Mouse (Mus musculus): ENCODE measurements around the gene Rnf227. TPM values are rescaled to one million over a fixed set of nuclear protein-coding genes. Genes with fewer than 3 reads are reported as not detected.
"Not testable (repeated sequence)": the region's sequence is repeated elsewhere in the genome, so short reads cannot be mapped to it uniquely, and the experiment has no call there.

Rnf227 gene
- polyA plus RNA-seq, 1 experiment: 135 TPM

DNA sequence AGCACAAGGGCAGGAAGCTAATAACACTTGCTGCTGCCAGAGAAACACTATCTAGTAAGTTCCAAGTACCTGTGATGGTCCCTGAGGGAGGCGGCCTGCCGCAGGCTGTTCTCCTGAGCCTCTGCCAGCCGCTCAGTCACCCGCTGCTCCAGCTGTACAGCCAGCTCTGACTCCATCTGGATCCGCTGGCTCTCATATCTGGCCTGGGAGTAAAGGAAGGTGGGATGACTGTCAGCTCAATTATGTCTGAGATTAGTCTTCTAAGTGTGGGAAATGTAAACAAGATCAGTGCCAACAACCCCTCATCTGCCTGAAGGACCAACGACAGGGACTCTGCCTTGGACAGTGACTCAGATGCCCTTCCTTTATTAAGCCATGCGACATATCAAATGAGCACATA is 29.0 kb upstream of the Rnf227 start:
- no peak for TF ChIP-seq CTCF (IDR thresholded peaks at IDR 0.05; ENCODE audit: borderline replicate concordance, insufficient read depth, low read depth, low read length)
- TF ChIP-seq POLR2A (IDR thresholded peaks at IDR 0.05; ENCODE audit: borderline replicate concordance, insufficient read depth, low read length): no peak
- Histone ChIP-seq H3K4me3 (replicated peaks; ENCODE audit: insufficient read depth, low read depth, low read length) (no peak overlapping the region), H3K4me1 (ENCODE audit: control insufficient read depth, insufficient read depth, low read length) (0 out of 2 replicates have a peak, but pooled peaks cover 2% of the 10 kb centered on the region), H3K27ac (ENCODE audit: insufficient read depth, low read length) (no peak overlapping the region), H3K27me3 (ENCODE audit: control insufficient read depth, insufficient read depth, low read length) (no peaks in the 10 kb centered on the region)
- DNase-seq: no peak
- WGBS: 34% methylated on average over 7 of the region's 7 CpGs

DNA sequence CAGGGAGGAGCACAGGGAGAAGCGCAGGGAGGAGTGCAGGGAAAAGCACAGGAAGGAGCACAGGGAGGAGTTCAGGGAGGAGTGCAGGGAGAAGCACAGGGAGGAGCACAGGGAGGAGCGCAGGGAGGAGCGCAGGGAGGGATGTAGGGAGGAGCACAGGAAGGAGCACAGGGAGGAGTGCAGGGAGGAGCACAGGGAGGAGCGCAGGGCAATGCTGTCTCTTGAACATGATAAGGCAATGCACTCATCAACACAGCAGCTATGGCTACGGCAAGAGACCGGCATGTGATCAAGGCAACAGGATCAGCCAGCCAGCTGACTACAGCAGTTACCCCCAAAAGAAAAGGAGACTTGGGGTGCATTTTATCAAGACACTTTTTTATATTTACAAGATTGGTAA is 23.9 kb upstream of the Rnf227 start:
- no peak overlapping the region for H3K27ac ChIP-seq (ENCODE audit: insufficient read depth, low read length)
- H3K4me3 ChIP-seq (replicated peaks; ENCODE audit: insufficient read depth, low read depth, low read length): no peak overlapping the region
- no peaks in the 10 kb centered on the region for H3K4me1 ChIP-seq (ENCODE audit: control insufficient read depth, insufficient read depth, low read length)
- WGBS: 99% methylated on average over 6 of the region's 6 CpGs
- TF ChIP-seq CTCF (IDR thresholded peaks at IDR 0.05; ENCODE audit: borderline replicate concordance, insufficient read depth, low read depth, low read length) (no peak), POLR2A (IDR thresholded peaks at IDR 0.05; ENCODE audit: borderline replicate concordance, insufficient read depth, low read length) (no peak)
- H3K27me3 ChIP-seq (ENCODE audit: control insufficient read depth, insufficient read depth, low read length): no peaks in the 10 kb centered on the region
- no peak for DNase-seq

DNA sequence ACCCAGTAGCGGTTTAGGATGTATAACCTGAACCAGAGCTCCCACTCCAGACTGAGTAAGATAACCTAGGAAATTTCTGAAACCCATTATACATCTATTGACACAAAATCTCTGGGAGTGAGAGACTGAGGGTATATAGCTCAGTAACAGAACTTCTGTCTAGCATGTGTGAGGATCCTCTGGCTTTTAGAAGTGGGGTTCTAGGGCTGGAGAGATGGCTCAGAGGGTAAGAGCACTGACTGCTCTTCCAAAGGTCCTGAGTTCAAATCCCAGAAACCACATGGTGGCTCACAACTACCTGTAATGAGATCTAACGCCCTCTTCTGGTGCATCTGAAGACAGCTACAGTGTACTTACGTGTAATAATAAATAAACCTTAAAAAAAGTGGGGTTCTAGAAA is 22.3 kb upstream of the Rnf227 start:
- 89% methylated on average over 3 of the region's 3 CpGs for WGBS
- not testable (repeated sequence) for H3K27ac ChIP-seq (ENCODE audit: insufficient read depth, low read length); H3K4me3 ChIP-seq (replicated peaks; ENCODE audit: insufficient read depth, low read depth, low read length); H3K27me3 ChIP-seq (ENCODE audit: control insufficient read depth, insufficient read depth, low read length); H3K4me1 ChIP-seq (ENCODE audit: control insufficient read depth, insufficient read depth, low read length); DNase-seq

DNA sequence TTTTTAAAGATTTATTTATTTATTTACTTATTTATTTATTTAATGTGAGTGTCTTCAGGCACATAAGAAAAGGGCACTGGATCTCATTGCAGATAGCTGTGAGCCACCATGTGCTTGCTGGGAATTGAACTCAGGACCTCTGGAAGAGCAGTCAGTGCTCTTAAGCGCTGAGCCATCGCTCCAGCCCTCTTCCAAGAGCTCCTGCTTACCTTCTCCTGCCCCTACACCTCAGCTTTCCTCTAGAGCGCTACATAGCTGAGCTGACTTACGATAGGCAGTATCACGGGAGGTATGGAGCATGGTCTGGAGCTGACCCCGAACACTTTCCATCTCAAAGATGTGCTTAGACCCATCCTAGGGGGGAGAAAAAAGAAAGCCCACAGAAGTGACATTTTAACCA is 18.7 kb upstream of the Rnf227 start:
- DNase-seq: no peak
- WGBS: 87% methylated on average over 6 of the region's 6 CpGs
- no peak overlapping the region for H3K27ac ChIP-seq (ENCODE audit: insufficient read depth, low read length)
- H3K4me3 ChIP-seq (replicated peaks; ENCODE audit: insufficient read depth, low read depth, low read length): no peak overlapping the region
- H3K4me1 ChIP-seq (ENCODE audit: control insufficient read depth, insufficient read depth, low read length): peaks cover 6% of the 10 kb centered on the region
- no peaks in the 10 kb centered on the region for H3K27me3 ChIP-seq (ENCODE audit: control insufficient read depth, insufficient read depth, low read length)
- no peak for TF ChIP-seq POLR2A (IDR thresholded peaks at IDR 0.05; ENCODE audit: borderline replicate concordance, insufficient read depth, low read length)
- no peak for TF ChIP-seq CTCF (IDR thresholded peaks at IDR 0.05; ENCODE audit: borderline replicate concordance, insufficient read depth, low read depth, low read length)

DNA sequence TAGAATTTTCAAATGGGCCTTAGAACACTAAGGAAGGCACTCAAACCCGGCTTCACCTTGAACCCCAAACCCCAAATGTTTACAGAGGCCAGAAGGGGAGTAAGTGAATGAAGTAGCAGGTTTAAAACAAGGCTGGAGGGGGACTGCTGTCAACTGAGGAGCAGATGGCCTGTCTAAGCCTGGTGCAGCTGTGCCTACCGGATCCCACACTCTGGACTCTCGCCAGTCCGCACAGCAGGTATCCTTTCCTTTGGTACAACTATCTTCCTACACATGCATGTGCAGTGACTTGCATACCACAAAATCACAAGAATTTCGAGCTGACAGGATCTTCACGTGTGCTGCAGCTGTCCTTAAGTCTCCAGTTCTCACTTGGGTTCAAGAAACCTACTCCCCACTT is 18.3 kb upstream of the Rnf227 start:
- Histone ChIP-seq H3K27me3 (ENCODE audit: control insufficient read depth, insufficient read depth, low read length) (no peaks in the 10 kb centered on the region), H3K27ac (ENCODE audit: insufficient read depth, low read length) (no peak overlapping the region), H3K4me3 (replicated peaks; ENCODE audit: insufficient read depth, low read depth, low read length) (no peak overlapping the region), H3K4me1 (ENCODE audit: control insufficient read depth, insufficient read depth, low read length) (peaks cover 6% of the 10 kb centered on the region)
- WGBS: 25% methylated on average over 6 of the region's 6 CpGs
- DNase-seq: no peak
- TF ChIP-seq CTCF (IDR thresholded peaks at IDR 0.05; ENCODE audit: borderline replicate concordance, insufficient read depth, low read depth, low read length) (no peak), POLR2A (IDR thresholded peaks at IDR 0.05; ENCODE audit: borderline replicate concordance, insufficient read depth, low read length) (no peak)

DNA sequence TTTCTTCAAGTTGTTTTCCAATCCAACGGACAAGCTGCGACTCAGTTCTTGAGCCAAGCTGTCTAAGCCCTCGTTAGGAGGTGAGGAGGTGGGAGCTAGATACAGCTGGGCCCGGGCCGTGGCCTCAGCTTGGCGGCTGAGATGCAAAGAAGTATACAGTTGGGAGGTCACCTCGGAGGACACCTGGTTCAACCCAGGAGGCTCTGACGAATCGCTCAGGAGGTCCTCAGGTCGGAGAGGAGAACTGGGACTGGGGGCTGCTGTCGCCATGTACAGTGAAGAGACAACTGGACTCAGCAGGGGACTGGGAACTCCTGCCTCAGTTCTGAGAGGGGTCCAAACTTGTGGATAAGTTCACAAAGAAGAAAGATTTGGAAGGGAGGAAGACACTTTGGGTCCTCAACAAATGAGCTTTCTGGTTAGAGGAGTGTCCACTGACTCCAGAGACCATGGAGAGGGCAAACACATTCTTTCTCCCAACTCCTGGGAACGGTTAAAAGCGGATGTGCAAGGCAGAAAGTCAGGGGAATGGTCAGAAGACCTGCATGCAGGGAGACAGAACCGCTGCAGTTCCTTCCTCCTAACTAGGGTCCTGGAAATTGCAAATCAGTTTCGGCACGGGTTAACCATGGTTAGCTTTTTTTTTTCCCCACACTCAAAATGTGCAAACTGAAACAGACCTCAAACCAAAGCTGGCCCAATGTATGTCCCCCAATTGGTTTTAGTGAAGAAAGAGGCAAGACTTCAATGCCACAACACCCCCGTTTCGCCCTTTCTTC is 17.4 kb upstream of the Rnf227 start:
- Histone ChIP-seq H3K27me3 (ENCODE audit: control insufficient read depth, insufficient read depth, low read length) (no peaks in the 10 kb centered on the region), H3K4me1 (ENCODE audit: control insufficient read depth, insufficient read depth, low read length) (peaks cover 6% of the 10 kb centered on the region), H3K4me3 (replicated peaks; ENCODE audit: insufficient read depth, low read depth, low read length) (peak overlapping the region; percentile 92), H3K27ac (ENCODE audit: insufficient read depth, low read length) (peak overlapping the region; percentile 92; the same call in 1 of the 2 replicates)
- WGBS: 3% methylated on average over 18 of the region's 18 CpGs
- TF ChIP-seq POLR2A (IDR thresholded peaks at IDR 0.05; ENCODE audit: borderline replicate concordance, insufficient read depth, low read length): no peak
- no peak for TF ChIP-seq CTCF (IDR thresholded peaks at IDR 0.05; ENCODE audit: borderline replicate concordance, insufficient read depth, low read depth, low read length)
- DNase-seq: no peak

DNA sequence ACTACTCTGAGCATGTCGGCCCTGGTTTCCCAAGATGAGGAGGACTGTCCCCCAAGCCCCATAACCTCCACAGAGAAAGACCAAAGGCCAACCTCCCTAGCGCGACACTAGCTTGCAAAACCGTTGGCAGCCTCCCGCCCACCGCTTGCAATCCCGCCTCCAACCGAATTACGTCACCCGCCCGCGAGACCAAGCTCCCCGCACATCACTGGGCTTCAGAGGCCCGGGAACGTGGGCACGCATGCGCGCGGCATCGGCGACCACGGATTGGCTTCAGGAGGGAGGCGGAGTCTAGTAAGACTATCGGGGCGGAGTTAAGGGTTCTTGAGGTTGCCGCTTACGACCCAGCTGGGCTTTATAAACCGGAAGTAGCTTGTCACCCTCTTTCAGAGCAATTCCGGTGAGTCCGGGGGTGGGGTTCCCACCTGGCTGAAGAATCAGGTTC is 16.6 kb upstream of the Rnf227 start, which contains the start of the genes Cntrob and Trappc1:
TSS of gene Cntrob (minus strand) at position 109 of the 445 bp plus-strand sequence.
TSS of gene Trappc1 (plus strand) at position 314 of the 445 bp plus-strand sequence.
- H3K4me3 ChIP-seq (replicated peaks; ENCODE audit: insufficient read depth, low read depth, low read length): peak within 1 kb of the TSS; percentile 92
- H3K4me1 ChIP-seq (ENCODE audit: control insufficient read depth, insufficient read depth, low read length): peaks cover 6% of the 10 kb centered on the region
- H3K27ac ChIP-seq (ENCODE audit: insufficient read depth, low read length): peak within 1 kb of the TSS; percentile 92
- under 1% methylated on average over 30 of the region's 30 CpGs for WGBS
- TF ChIP-seq POLR2A (IDR thresholded peaks at IDR 0.05; ENCODE audit: borderline replicate concordance, insufficient read depth, low read length): peak; percentile 96
- TF ChIP-seq CTCF (IDR thresholded peaks at IDR 0.05; ENCODE audit: borderline replicate concordance, insufficient read depth, low read depth, low read length): no peak
- no peaks in the 10 kb centered on the region for H3K27me3 ChIP-seq (ENCODE audit: control insufficient read depth, insufficient read depth, low read length)
- peak; percentile 99 to 100 for DNase-seq

DNA sequence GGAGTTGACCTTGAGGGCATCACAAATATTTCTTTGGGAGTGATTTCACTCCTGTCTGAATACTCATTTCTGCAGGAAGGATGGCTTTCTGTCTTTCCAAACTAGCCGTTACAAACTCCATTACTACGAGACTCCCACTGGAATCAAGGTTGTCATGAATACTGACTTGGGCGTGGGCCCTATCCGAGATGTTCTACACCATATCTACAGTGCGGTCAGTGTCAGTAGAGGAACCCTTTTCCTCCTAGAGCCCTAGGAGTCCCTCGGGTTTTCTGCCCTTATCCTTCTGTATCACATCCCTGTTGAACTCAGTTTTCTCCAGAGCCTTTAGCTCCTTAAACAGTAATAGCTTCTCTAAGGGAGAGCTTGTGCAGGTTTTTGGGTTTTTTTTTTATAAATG is 15.5 kb upstream of the Rnf227 start:
- TF ChIP-seq CTCF (IDR thresholded peaks at IDR 0.05; ENCODE audit: borderline replicate concordance, insufficient read depth, low read depth, low read length): no peak
- no peak for TF ChIP-seq POLR2A (IDR thresholded peaks at IDR 0.05; ENCODE audit: borderline replicate concordance, insufficient read depth, low read length)
- H3K4me3 ChIP-seq (replicated peaks; ENCODE audit: insufficient read depth, low read depth, low read length): peak overlapping the region; percentile 87
- peaks cover 6% of the 10 kb centered on the region for H3K4me1 ChIP-seq (ENCODE audit: control insufficient read depth, insufficient read depth, low read length)
- 84% methylated on average over 6 of the region's 6 CpGs for WGBS
- H3K27ac ChIP-seq (ENCODE audit: insufficient read depth, low read length): no peak overlapping the region
- H3K27me3 ChIP-seq (ENCODE audit: control insufficient read depth, insufficient read depth, low read length): no peaks in the 10 kb centered on the region
- no peak for DNase-seq

Data from cerebellum, adult 2 months (tissue).